Mouse (Mus musculus): ENCODE data around the gene Rnasek. TPM values are rescaled to one million over a fixed set of nuclear protein-coding genes. Genes with fewer than 3 reads are reported as not detected.

The Rnasek gene
- polyA plus RNA-seq, 1 experiment: 339 TPM

DNA sequence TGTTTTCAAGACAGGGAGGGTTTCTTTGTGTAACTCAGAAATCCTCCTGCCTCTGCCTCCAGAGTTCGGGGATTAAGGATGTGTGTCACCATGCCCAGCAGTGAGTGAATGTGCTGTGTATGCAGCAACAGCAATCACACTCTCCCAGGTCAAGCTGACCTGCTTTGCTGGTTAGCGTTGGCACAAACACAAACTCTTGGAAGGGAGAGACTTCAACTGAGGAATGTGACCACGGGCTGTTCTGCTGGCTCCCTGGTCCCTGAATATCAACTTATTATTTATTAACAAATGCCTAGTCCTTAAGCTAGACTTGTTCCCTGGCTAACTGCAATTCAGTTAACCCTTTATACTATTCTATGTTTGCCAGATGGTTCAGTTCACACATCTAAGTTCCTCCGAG is 44.0 kb upstream of the Rnasek start:
- Histone ChIP-seq H3K4me2 (ENCODE audit: low read depth) (no peak overlapping the region), H3K79me2 (ENCODE audit: control insufficient read depth, insufficient read depth) (no peaks in the 10 kb centered on the region), H3ac (ENCODE audit: control insufficient read depth, insufficient read length) (no peak overlapping the region), H3K27me3 (ENCODE audit: control insufficient read depth, insufficient read depth, insufficient read length) (no peaks in the 10 kb centered on the region), H3K36me3 (ENCODE audit: control insufficient read depth, insufficient read depth) (no peaks in the 10 kb centered on the region), H3K4me3 (no peak overlapping the region)
- TF ChIP-seq TCF12 (IDR thresholded peaks at IDR 0.05; ENCODE audit: insufficient read depth, poor library complexity, severe bottlenecking) (no peak), POLR2A (IDR thresholded peaks at IDR 0.05; ENCODE audit: insufficient read length, low read depth) (no peak), REST (IDR thresholded peaks at IDR 0.05; ENCODE audit: insufficient read depth, insufficient read length) (no peak), E2F4 (IDR thresholded peaks at IDR 0.05; ENCODE audit: insufficient read depth) (no peak), MYOD1 (IDR thresholded peaks at IDR 0.05; ENCODE audit: control insufficient read depth in 1 of 3, insufficient read length in 2 of 3, low read depth in 2 of 3) (no peak), CEBPB (IDR thresholded peaks at IDR 0.05; ENCODE audit: insufficient read depth, poor library complexity, severe bottlenecking) (no peak), TCF3 (IDR thresholded peaks at IDR 0.05; ENCODE audit: insufficient read length, low read depth) (no peak), MAX (IDR thresholded peaks at IDR 0.05; ENCODE audit: low read depth) (no peak), USF1 (IDR thresholded peaks at IDR 0.05; ENCODE audit: low read depth) (no peak), SRF (IDR thresholded peaks at IDR 0.05; ENCODE audit: control insufficient read depth, insufficient read length, low read depth) (no peak), POLR2AphosphoS2 (IDR thresholded peaks at IDR 0.05; ENCODE audit: insufficient read length, low read depth) (no peak), MYOG (IDR thresholded peaks at IDR 0.05; ENCODE audit: control insufficient read depth in 1 of 3, insufficient read depth in 1 of 3, insufficient read length in 2 of 3, low read depth in 2 of 3) (no peak)

DNA sequence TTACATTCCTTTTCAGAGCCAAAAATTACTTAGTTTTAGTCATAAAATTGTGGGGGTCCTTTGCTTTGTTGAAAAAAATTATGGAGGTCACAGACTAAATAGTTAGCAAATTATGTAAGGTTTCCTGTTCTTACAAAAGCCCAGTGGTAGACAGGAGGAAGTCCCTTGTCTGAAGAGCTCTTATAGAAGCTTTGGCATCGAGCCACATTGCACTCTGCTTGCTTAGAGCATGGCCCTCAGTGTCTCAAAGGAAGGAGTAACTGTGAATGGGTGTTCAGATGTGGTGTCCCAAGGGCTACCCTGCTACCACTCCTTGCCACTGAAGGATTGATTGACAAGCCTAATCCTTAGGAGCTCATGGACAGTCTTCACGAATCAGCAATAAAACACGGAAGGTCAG is 40.8 kb upstream of the Rnasek start:
- no peaks in the 10 kb centered on the region for H3K36me3 ChIP-seq (ENCODE audit: control insufficient read depth, insufficient read depth)
- H3K4me3 ChIP-seq: no peak overlapping the region
- H3K4me2 ChIP-seq (ENCODE audit: low read depth): no peak overlapping the region
- H3K79me2 ChIP-seq (ENCODE audit: control insufficient read depth, insufficient read depth): no peaks in the 10 kb centered on the region
- no peak overlapping the region for H3ac ChIP-seq (ENCODE audit: control insufficient read depth, insufficient read length)
- TF ChIP-seq TCF3 (IDR thresholded peaks at IDR 0.05; ENCODE audit: insufficient read length, low read depth) (no peak), SRF (IDR thresholded peaks at IDR 0.05; ENCODE audit: control insufficient read depth, insufficient read length, low read depth) (no peak), MYOD1 (IDR thresholded peaks at IDR 0.05; ENCODE audit: control insufficient read depth in 1 of 3, insufficient read length in 2 of 3, low read depth in 2 of 3) (no peak), E2F4 (IDR thresholded peaks at IDR 0.05; ENCODE audit: insufficient read depth) (no peak), MAX (IDR thresholded peaks at IDR 0.05; ENCODE audit: low read depth) (no peak), USF1 (IDR thresholded peaks at IDR 0.05; ENCODE audit: low read depth) (no peak)
- H3K27me3 ChIP-seq (ENCODE audit: control insufficient read depth, insufficient read depth, insufficient read length): no peaks in the 10 kb centered on the region

DNA sequence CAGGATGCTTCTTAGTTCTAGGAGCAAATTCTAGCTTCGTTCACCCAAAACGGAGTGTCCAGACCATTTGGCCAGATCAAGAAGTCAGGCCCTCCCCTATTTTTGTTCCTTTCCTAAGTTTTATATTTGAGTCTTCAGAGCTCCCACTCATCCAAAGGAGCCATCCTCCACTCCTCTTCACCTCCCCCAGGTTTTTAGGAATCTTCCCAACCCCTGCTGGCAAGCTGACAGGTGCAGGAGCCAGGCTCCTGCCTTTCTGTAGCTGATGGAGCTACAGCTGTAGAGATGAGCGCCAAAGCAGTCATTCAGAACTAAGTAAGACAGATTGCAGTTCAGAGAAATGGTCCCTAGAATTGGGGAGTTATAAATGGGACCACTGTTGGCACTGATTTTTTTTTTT is 39.3 kb upstream of the Rnasek start:
- TF ChIP-seq E2F4 (IDR thresholded peaks at IDR 0.05; ENCODE audit: insufficient read depth): no peak
- TF ChIP-seq TCF3 (IDR thresholded peaks at IDR 0.05; ENCODE audit: insufficient read length, low read depth): no peak
- no peak for TF ChIP-seq POLR2A (IDR thresholded peaks at IDR 0.05; ENCODE audit: insufficient read length, low read depth)
- Histone ChIP-seq H3ac (ENCODE audit: control insufficient read depth, insufficient read length) (no peak overlapping the region), H3K79me2 (ENCODE audit: control insufficient read depth, insufficient read depth) (no peaks in the 10 kb centered on the region), H3K27me3 (ENCODE audit: control insufficient read depth, insufficient read depth, insufficient read length) (no peaks in the 10 kb centered on the region), H3K36me3 (ENCODE audit: control insufficient read depth, insufficient read depth) (no peaks in the 10 kb centered on the region), H3K4me3 (no peak overlapping the region), H3K4me2 (ENCODE audit: low read depth) (no peak overlapping the region)

DNA sequence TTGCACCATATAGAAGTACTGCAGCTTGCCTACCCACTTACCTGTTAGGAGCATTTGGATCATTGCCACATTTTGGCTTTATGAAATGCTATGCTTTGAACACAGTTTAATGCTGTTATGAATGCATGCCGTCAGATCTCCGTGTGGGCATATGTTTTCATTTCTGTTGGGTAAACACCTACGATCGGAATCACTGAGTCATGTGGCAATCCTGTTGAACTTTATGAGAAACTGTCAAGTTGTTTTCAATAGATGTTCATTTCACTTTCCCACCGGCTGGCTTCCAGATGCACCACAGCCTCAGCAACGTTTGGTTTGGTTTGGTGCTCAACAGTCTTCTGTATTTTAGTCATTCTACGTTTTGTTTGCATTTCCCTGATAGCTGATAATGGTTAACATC is 32.0 kb upstream of the Rnasek start:
- TF ChIP-seq TCF12 (IDR thresholded peaks at IDR 0.05; ENCODE audit: insufficient read depth, poor library complexity, severe bottlenecking): no peak
- TF ChIP-seq POLR2AphosphoS2 (IDR thresholded peaks at IDR 0.05; ENCODE audit: insufficient read length, low read depth): no peak
- TF ChIP-seq E2F4 (IDR thresholded peaks at IDR 0.05; ENCODE audit: insufficient read depth): no peak
- no peak for TF ChIP-seq SRF (IDR thresholded peaks at IDR 0.05; ENCODE audit: control insufficient read depth, insufficient read length, low read depth)
- TF ChIP-seq MYOG (IDR thresholded peaks at IDR 0.05; ENCODE audit: control insufficient read depth in 1 of 3, insufficient read depth in 1 of 3, insufficient read length in 2 of 3, low read depth in 2 of 3): no peak
- no peak for TF ChIP-seq USF1 (IDR thresholded peaks at IDR 0.05; ENCODE audit: low read depth)
- TF ChIP-seq POLR2A (IDR thresholded peaks at IDR 0.05; ENCODE audit: insufficient read length, low read depth): no peak
- no peak for TF ChIP-seq MYOD1 (IDR thresholded peaks at IDR 0.05; ENCODE audit: control insufficient read depth in 1 of 3, insufficient read length in 2 of 3, low read depth in 2 of 3)
- TF ChIP-seq CEBPB (IDR thresholded peaks at IDR 0.05; ENCODE audit: insufficient read depth, poor library complexity, severe bottlenecking): no peak
- TF ChIP-seq TCF3 (IDR thresholded peaks at IDR 0.05; ENCODE audit: insufficient read length, low read depth): no peak
- TF ChIP-seq MAX (IDR thresholded peaks at IDR 0.05; ENCODE audit: low read depth): no peak
- TF ChIP-seq REST (IDR thresholded peaks at IDR 0.05; ENCODE audit: insufficient read depth, insufficient read length): no peak
- Histone ChIP-seq H3K36me3 (ENCODE audit: control insufficient read depth, insufficient read depth) (no peaks in the 10 kb centered on the region), H3ac (ENCODE audit: control insufficient read depth, insufficient read length) (no peak overlapping the region), H3K27me3 (ENCODE audit: control insufficient read depth, insufficient read depth, insufficient read length) (no peaks in the 10 kb centered on the region), H3K4me3 (no peak overlapping the region), H3K79me2 (ENCODE audit: control insufficient read depth, insufficient read depth) (no peaks in the 10 kb centered on the region), H3K4me2 (ENCODE audit: low read depth) (no peak overlapping the region)

DNA sequence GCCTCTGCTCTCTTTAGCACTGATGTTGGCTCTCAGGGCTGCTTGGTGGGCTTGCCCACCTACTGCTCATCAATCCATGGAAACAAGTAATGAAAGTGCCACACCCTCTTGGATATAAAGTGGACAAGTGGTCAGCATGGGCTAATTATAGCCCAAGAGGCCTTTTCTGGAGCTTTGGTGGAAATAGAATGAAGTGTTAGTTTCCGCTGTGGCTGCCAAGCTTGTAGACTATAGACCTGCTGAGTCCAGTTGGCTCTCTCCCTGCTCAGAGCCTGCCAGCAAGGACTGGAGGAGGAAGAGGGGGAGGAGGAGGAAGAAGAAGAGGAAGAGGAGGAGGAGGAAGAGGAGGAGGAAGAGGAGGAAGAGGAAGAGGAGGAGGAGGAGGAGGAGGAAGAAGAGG is 26.8 kb upstream of the Rnasek start:
- H3K4me3 ChIP-seq: no peak overlapping the region
- no peaks in the 10 kb centered on the region for H3K27me3 ChIP-seq (ENCODE audit: control insufficient read depth, insufficient read depth, insufficient read length)
- H3ac ChIP-seq (ENCODE audit: control insufficient read depth, insufficient read length): no peak overlapping the region
- H3K79me2 ChIP-seq (ENCODE audit: control insufficient read depth, insufficient read depth): no peaks in the 10 kb centered on the region
- H3K36me3 ChIP-seq (ENCODE audit: control insufficient read depth, insufficient read depth): no peaks in the 10 kb centered on the region
- peak overlapping the region; percentile 7 for H3K4me2 ChIP-seq (ENCODE audit: low read depth)
- TF ChIP-seq MYOD1 (IDR thresholded peaks at IDR 0.05; ENCODE audit: control insufficient read depth in 1 of 3, insufficient read length in 2 of 3, low read depth in 2 of 3): no peak
- TF ChIP-seq USF1 (IDR thresholded peaks at IDR 0.05; ENCODE audit: low read depth): no peak
- TF ChIP-seq POLR2AphosphoS2 (IDR thresholded peaks at IDR 0.05; ENCODE audit: insufficient read length, low read depth): no peak
- no peak for TF ChIP-seq TCF12 (IDR thresholded peaks at IDR 0.05; ENCODE audit: insufficient read depth, poor library complexity, severe bottlenecking)
- no peak for TF ChIP-seq MAX (IDR thresholded peaks at IDR 0.05; ENCODE audit: low read depth)
- TF ChIP-seq E2F4 (IDR thresholded peaks at IDR 0.05; ENCODE audit: insufficient read depth): no peak
- TF ChIP-seq REST (IDR thresholded peaks at IDR 0.05; ENCODE audit: insufficient read depth, insufficient read length): no peak
- TF ChIP-seq POLR2A (IDR thresholded peaks at IDR 0.05; ENCODE audit: insufficient read length, low read depth): no peak
- no peak for TF ChIP-seq MYOG (IDR thresholded peaks at IDR 0.05; ENCODE audit: control insufficient read depth in 1 of 3, insufficient read depth in 1 of 3, insufficient read length in 2 of 3, low read depth in 2 of 3)
- TF ChIP-seq TCF3 (IDR thresholded peaks at IDR 0.05; ENCODE audit: insufficient read length, low read depth): no peak
